Mouse (Mus musculus) small intestine, adult 2 months (tissue): ENCODE results near the gene Ccs. TPM values are rescaled to one million over a fixed set of nuclear protein-coding genes. Genes with fewer than 3 reads are reported as not detected.

Source experiments
- H3K27ac ChIP-seq: fragments of 200-500 bp; 2 replicates; pipeline ENCODE4 v1.5.1; 2012; ENCODE audit warnings: low read depth, low read length, control low read depth, inconsistent platforms; ENCODE audit not compliant: insufficient read depth
- H3K27me3 ChIP-seq: fragments of 200-500 bp; 2 replicates; pipeline ENCODE4 v1.6.1; 2012; ENCODE audit warnings: mild to moderate bottlenecking, moderate library complexity, low read length, inconsistent platforms; ENCODE audit not compliant: control insufficient read depth, insufficient read depth
- H3K36me3 ChIP-seq: fragments of 200-500 bp; 2 replicates; pipeline ENCODE4 v1.6.1; 2012; ENCODE audit warnings: mild to moderate bottlenecking, low read length, control low read depth, inconsistent platforms; ENCODE audit not compliant: control insufficient read depth, insufficient read depth
- H3K4me1 ChIP-seq: fragments of 200-500 bp; 2 replicates; pipeline ENCODE4 v1.6.1; 2012; ENCODE audit warnings: low read length, inconsistent platforms, mixed read lengths; ENCODE audit not compliant: control insufficient read depth, insufficient read depth, insufficient read length
- H3K4me3 ChIP-seq: fragments of 200-500 bp; 2 replicates; pipeline ENCODE4 v1.5.1; 2012; ENCODE audit warnings: low read depth, mild to moderate bottlenecking, control low read depth, inconsistent platforms, low read length, moderate library complexity
- CTCF ChIP-seq: fragments of 200-500 bp; IDR thresholded peaks from 2 replicates; pipeline ENCODE4 v1.5.1; 2012; ENCODE audit warnings: low read depth, mild to moderate bottlenecking, control low read depth, inconsistent platforms, low read length, moderate library complexity, mixed read lengths; ENCODE audit not compliant: insufficient replicate concordance, insufficient read length; ENCODE audit errors: extremely low read depth
- POLR2A ChIP-seq: fragments of 200-500 bp; IDR thresholded peaks from 2 replicates; pipeline ENCODE4 v1.6.1; 2012; ENCODE audit warnings: low read depth, mild to moderate bottlenecking, control low read depth, inconsistent platforms, low read length, moderate library complexity
- WGBS: fragments of 180-500 bp; shearing (Covaris S2); methylation state at CpG from one replicate; pipeline ENCODE4 v1.1.7; 2018; 5-methylcytosine and 5-hydroxymethylcytosine counted together
- polyA plus RNA-seq: library from polyadenylated mRNA; depleted of rRNA; stranded (reverse); fragments of >200 nt; gene quantifications from 2 replicates; pipeline ENCODE4 v1.2.3, GENCODE M21; 2012

Gene Ccs
- polyA plus RNA-seq, 1 experiment: 41.9 TPM

GRCm38 (mm10) chr19:4865147-4865546, 26.0 kb upstream of the Ccs start:
- WGBS: 4% methylated on average over 17 of the region's 17 CpGs
- no peaks in the 10 kb centered on the region; the same call in 1 of the 2 replicates for H3K4me1 ChIP-seq
- no peak for TF ChIP-seq CTCF
- no peak for TF ChIP-seq POLR2A
- no peak overlapping the region for H3K27ac ChIP-seq
- no peak overlapping the region for H3K4me3 ChIP-seq
- H3K27me3 ChIP-seq: no peaks in the 10 kb centered on the region
- H3K36me3 ChIP-seq: no peaks in the 10 kb centered on the region

- Histone ChIP-seq H3K27ac (no peak overlapping the region), H3K4me1 (no peaks in the 10 kb centered on the region; the same call in 1 of the 2 replicates), H3K36me3 (no peaks in the 10 kb centered on the region), H3K4me3 (no peak overlapping the region), H3K27me3 (no peaks in the 10 kb centered on the region)
- TF ChIP-seq CTCF (no peak), POLR2A (no peak)
- 74% methylated on average over 6 of the region's 6 CpGs for WGBS
Measured at GRCm38 (mm10) chr19:4863048-4863447, 23.9 kb upstream of the Ccs start.

- WGBS: 57% methylated on average over 6 of the region's 6 CpGs
- Histone ChIP-seq H3K27ac (no peak overlapping the region), H3K36me3 (no peaks in the 10 kb centered on the region), H3K27me3 (no peaks in the 10 kb centered on the region), H3K4me3 (no peak overlapping the region), H3K4me1 (peaks cover 2% of the 10 kb centered on the region; the same call in 1 of the 2 replicates)
- no peak for TF ChIP-seq CTCF
- TF ChIP-seq POLR2A: no peak
Measured at GRCm38 (mm10) chr19:4859081-4859480, 19.9 kb upstream of the Ccs start.

GRCm38 (mm10) chr19:4855951-4856350, 16.8 kb upstream of the Ccs start:
- Histone ChIP-seq H3K36me3 (no peaks in the 10 kb centered on the region), H3K27me3 (no peaks in the 10 kb centered on the region), H3K4me3 (no peak overlapping the region), H3K27ac (no peak overlapping the region), H3K4me1 (peaks cover 2% of the 10 kb centered on the region; the same call in 1 of the 2 replicates)
- TF ChIP-seq POLR2A (no peak), CTCF (no peak)
- WGBS: 84% methylated on average over 4 of the region's 4 CpGs

- 6% methylated on average over 14 of the region's 14 CpGs for WGBS
- Histone ChIP-seq H3K4me1 (peaks cover 2% of the 10 kb centered on the region; the same call in 1 of the 2 replicates), H3K27ac (no peak overlapping the region), H3K4me3 (peak overlapping the region; percentile 63), H3K36me3 (no peaks in the 10 kb centered on the region), H3K27me3 (no peaks in the 10 kb centered on the region)
- TF ChIP-seq POLR2A (no peak), CTCF (no peak)
Measured at GRCm38 (mm10) chr19:4855470-4855820, 16.3 kb upstream of the Ccs start.

GRCm38 (mm10) chr19:4854552-4855469, 15.7 kb upstream of the Ccs start, which contains the start of gene Ctsf:
TSS of gene Ctsf (plus strand) at chr19:4855130.
- H3K36me3 ChIP-seq: no peaks in the 10 kb centered on the region
- H3K4me1 ChIP-seq: peaks cover 2% of the 10 kb centered on the region; the same call in 1 of the 2 replicates
- TF ChIP-seq CTCF (no peak), POLR2A (no peak)
- no peak within 1 kb of the TSS for H3K27ac ChIP-seq
- H3K27me3 ChIP-seq: no peaks in the 10 kb centered on the region
- 2% methylated on average over 45 of the region's 45 CpGs for WGBS
- H3K4me3 ChIP-seq: peak within 1 kb of the TSS; percentile 63

- 36% methylated on average over 5 of the region's 5 CpGs for WGBS
- H3K27ac ChIP-seq: no peak overlapping the region
Measured at GRCm38 (mm10) chr19:4850281-4850680, 11.1 kb upstream of the Ccs start.

More at GRCm38 (mm10) chr19:4850281-4850680, 11.1 kb upstream of the Ccs start:
- Histone ChIP-seq H3K4me1 (peaks cover 2% of the 10 kb centered on the region; the same call in 1 of the 2 replicates), H3K27me3 (peaks cover 2% of the 10 kb centered on the region), H3K36me3 (no peaks in the 10 kb centered on the region), H3K4me3 (no peak overlapping the region)
- TF ChIP-seq POLR2A: no peak
- no peak for TF ChIP-seq CTCF
